Mouse (Mus musculus) midbrain, embryonic 13.5 days (tissue): ENCODE data around the gene Dexi. TPM values are rescaled to one million over a fixed set of nuclear protein-coding genes. Genes with fewer than 3 reads are reported as not detected.

Experiments
- ATAC-seq: fragments of 200-750 bp; cut with Nextera tagmentation; 2 replicates; pipeline ENCODE4 v1.8.0; 2017; ENCODE audit warnings: mild to moderate bottlenecking, moderate TSS enrichment, moderate library complexity
- H3K27ac ChIP-seq: fragments of 300-500 bp; sonication (generic); 2 replicates; pipeline ENCODE4 v1.5.1; 2015; ENCODE audit warnings: inconsistent platforms, mild to moderate bottlenecking, moderate library complexity
- H3K27me3 ChIP-seq: fragments of 300-500 bp; sonication (generic); 2 replicates; pipeline ENCODE4 v1.6.1; 2015; ENCODE audit warnings: mild to moderate bottlenecking, inconsistent platforms
- H3K36me3 ChIP-seq: fragments of 300-500 bp; sonication (generic); 2 replicates; pipeline ENCODE4 v1.6.1; 2015; ENCODE audit warnings: mild to moderate bottlenecking, inconsistent platforms
- H3K4me1 ChIP-seq: fragments of 300-500 bp; sonication (generic); replicated peaks from 2 replicates; pipeline ENCODE4 v1.6.1; 2015; ENCODE audit warnings: inconsistent platforms
- H3K4me2 ChIP-seq: fragments of 300-500 bp; sonication (generic); replicated peaks from 2 replicates; pipeline ENCODE4 v1.6.1; 2015; ENCODE audit warnings: moderate library complexity, mild to moderate bottlenecking, inconsistent platforms
- H3K4me3 ChIP-seq: fragments of 300-500 bp; sonication (generic); replicated peaks from 2 replicates; pipeline ENCODE4 v1.5.1; 2015; ENCODE audit warnings: mild to moderate bottlenecking, inconsistent platforms
- H3K9ac ChIP-seq: fragments of 300-500 bp; sonication (generic); replicated peaks from 2 replicates; pipeline ENCODE4 v1.6.1; 2015; ENCODE audit warnings: mild to moderate bottlenecking, inconsistent platforms
- H3K9me3 ChIP-seq: fragments of 300-500 bp; sonication (generic); 2 replicates; pipeline ENCODE4 v1.6.1; 2016; ENCODE audit warnings: mild to moderate bottlenecking, inconsistent platforms
- WGBS: fragments of 180-500 bp; shearing (Covaris S2); methylation state at CpG from one replicate; pipeline ENCODE4 v1.1.7; 2015; 5-methylcytosine and 5-hydroxymethylcytosine counted together
- polyA plus RNA-seq: library from polyadenylated mRNA; unstranded; fragments of >200 nt; fragmentation: Nextera tagmentation; extraction: Ambion mirVana; gene quantifications from 2 replicates; pipeline ENCODE4 v1.2.1, GENCODE M21; 2015

Gene Dexi
- polyA plus RNA-seq, 1 experiment from 2014 or later, result 18.2 TPM

DNA sequence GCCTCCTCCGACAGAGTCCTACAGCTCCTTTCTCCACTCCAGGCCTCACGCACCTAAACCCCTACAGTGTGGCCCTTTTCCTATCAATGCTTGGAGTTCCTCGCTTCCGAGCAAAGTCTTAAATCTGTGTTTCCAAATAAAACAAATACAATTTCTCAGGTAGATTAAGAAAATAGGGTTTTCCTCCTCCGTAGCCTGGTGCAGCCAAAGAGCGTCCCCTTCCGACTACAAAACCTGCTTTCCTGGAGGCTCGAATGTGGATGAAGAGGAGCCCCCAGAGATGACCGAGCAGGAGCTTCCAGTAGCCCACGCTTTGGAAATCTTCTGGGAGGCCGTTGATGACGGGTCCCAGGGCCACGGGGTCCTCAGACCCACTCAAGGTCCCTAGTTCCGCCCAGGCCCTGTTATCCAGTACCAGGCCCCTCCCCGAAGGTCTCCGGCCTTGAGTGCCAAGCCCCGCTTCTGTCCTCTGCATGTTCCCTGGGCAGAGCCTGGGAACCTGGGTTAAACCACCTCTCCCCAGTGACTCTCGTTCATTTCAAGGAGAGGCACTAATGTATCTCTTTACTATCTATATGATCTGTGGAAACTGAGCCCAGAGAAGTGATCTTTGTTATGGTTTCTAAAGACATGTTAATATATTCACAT, 52.2 kb downstream of the Dexi start:
- no peak for ATAC-seq

DNA sequence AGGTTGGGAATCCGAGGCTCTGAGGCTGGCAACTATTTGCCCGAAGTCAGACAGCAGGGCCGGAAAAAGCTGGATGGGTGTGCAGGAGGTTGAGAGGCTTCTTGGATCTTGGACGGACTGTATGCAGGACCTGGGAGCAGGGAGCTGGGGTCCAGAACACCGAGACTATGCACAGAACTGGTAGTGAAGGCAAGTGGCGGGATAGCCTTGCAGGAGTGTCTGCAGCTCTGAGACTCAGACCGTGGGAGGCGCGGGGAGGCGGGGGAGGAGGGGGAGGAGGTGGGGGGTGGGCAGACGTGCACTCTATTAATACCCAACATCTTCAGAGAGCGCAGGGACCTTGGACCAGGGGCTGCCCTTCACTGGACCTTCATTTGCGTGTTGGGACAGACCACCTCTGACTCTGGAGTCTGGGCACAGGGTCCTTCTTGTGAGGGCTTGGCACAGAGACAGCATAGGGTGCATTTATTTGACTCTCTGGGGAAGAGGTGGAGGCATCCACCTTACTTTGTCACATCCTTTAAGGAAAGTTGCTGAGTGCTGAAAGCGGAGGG, 52.9 kb downstream of the Dexi start:
- Histone ChIP-seq H3K9me3 (no peaks in the 10 kb centered on the region), H3K36me3 (no peaks in the 10 kb centered on the region), H3K4me2 (peak overlapping the region; percentile 35), H3K4me3 (no peak overlapping the region), H3K27ac (no peak overlapping the region), H3K4me1 (peaks cover 7% of the 10 kb centered on the region; the same call in 1 of the 2 replicates), H3K27me3 (peaks cover 4% of the 10 kb centered on the region; the same call in 1 of the 2 replicates), H3K9ac (peak overlapping the region; percentile 25; the same call in 1 of the 2 replicates)
- WGBS, result 17% methylated on average over 14 of the region's 14 CpGs
- no peak for ATAC-seq

More for the DNA sequence above, 52.2 kb downstream of the Dexi start:
- WGBS, result 81% methylated on average over 18 of the region's 18 CpGs
- no peak overlapping the region for H3K27ac ChIP-seq
- peaks cover 7% of the 10 kb centered on the region; the same call in 1 of the 2 replicates for H3K4me1 ChIP-seq
- no peaks in the 10 kb centered on the region for H3K9me3 ChIP-seq
- peaks cover 4% of the 10 kb centered on the region; the same call in 1 of the 2 replicates for H3K27me3 ChIP-seq
- H3K36me3 ChIP-seq, result no peaks in the 10 kb centered on the region
- H3K4me3 ChIP-seq, result no peak overlapping the region
- H3K9ac ChIP-seq, result no peak overlapping the region
- no peak overlapping the region for H3K4me2 ChIP-seq

DNA sequence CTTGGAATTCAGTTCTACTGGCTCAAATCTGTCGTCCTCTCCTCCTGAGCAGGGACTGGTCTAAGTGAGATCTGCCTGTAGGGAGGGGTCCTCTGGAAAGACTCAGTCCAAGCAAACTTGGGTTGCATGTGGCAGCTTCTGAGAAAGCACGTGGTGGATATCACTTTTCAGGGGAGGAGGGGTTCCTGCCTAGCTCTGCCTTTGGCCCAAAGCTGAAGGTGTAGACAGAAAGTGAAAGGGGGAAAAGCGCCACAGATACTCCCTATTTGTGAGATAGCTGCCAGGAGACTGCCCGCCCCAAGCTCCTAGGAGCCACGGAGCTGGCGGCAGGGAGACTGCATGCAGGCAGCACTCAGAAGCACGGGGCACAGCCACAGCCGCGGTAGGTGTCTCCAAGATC, 53.4 kb downstream of the Dexi start:
- no peak overlapping the region for H3K27ac ChIP-seq
- no peak for ATAC-seq
- peak overlapping the region; percentile 35 for H3K4me2 ChIP-seq
- WGBS, result 9% methylated on average over 9 of the region's 9 CpGs
- no peaks in the 10 kb centered on the region for H3K36me3 ChIP-seq
- peaks cover 7% of the 10 kb centered on the region; the same call in 1 of the 2 replicates for H3K4me1 ChIP-seq
- peaks cover 4% of the 10 kb centered on the region; the same call in 1 of the 2 replicates for H3K27me3 ChIP-seq
- no peak overlapping the region for H3K4me3 ChIP-seq
- no peaks in the 10 kb centered on the region for H3K9me3 ChIP-seq
- peak overlapping the region; percentile 25; the same call in 1 of the 2 replicates for H3K9ac ChIP-seq

DNA sequence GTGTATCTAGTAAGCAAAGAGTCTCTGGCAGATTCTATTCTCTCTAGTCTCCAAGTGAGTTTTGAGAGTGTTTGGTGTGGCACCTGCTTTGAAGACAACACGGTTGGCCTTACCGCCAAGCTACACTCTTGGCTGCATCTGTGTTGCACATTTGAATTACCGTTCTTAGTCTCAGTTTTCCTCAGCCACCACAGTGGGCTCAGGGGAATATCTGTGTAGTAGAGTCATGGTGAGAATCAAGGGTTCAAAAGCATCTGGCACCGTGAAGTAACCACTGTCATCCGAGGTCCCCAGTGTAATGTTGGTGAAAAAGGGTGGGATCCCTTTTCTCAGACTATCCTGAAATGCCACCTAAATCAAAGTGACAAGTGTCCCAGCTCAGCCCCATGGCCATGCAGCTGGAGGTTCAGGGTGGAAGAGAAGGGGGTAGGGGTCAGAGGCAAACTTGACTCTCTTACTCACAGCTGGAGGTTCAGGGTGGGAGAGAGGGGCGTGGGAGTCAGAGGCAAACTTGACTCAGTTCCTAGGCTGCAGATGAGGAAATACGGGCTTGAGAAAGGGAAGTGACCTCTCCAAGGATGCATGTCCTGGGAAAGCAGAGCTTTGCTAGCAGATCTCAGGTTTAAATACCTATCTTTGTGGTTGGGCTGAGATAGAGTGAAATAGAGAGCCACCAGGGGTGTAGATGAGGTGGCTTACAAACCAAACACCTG, 53.9 kb downstream of the Dexi start:
- Histone ChIP-seq H3K4me3 (no peak overlapping the region), H3K9ac (no peak overlapping the region), H3K9me3 (no peaks in the 10 kb centered on the region), H3K4me1 (peaks cover 7% of the 10 kb centered on the region; the same call in 1 of the 2 replicates), H3K4me2 (no peak overlapping the region), H3K27ac (no peak overlapping the region), H3K36me3 (no peaks in the 10 kb centered on the region), H3K27me3 (peaks cover 4% of the 10 kb centered on the region; the same call in 1 of the 2 replicates)
- no peak for ATAC-seq
- 87% methylated on average over 7 of the region's 7 CpGs for WGBS

DNA sequence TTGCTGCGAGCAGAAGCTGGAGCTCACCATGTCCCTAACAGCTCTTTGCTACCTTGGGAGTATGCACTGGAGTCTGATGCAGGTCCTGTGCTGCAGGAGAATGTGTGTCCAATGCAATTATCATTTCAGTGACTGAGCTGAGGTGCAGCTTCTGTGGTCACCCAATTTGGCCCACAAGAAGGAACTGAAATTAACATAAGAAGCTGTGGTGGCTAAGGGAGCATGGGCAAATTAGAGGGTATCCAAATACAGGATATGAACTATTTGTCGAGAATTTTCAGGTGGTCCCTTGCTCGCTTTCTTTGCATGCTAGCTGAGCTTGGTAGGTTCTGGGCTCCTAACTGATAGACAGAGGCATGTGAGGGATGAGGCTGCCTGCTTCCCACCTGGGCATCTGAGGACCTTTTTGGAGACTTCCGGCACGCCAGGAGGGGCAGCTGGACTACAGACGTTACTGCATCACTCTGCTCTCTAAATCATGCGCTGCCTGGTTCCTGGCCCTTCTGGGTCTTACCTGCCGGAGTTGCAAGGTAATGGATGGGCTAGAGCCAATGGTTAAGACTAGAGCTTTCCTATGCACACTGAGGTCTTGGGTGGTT, 54.9 kb downstream of the Dexi start:
- Histone ChIP-seq H3K4me2 (no peak overlapping the region), H3K4me3 (no peak overlapping the region), H3K27me3 (peaks cover 4% of the 10 kb centered on the region; the same call in 1 of the 2 replicates), H3K36me3 (no peaks in the 10 kb centered on the region), H3K4me1 (peaks cover 7% of the 10 kb centered on the region; the same call in 1 of the 2 replicates), H3K9ac (no peak overlapping the region), H3K27ac (no peak overlapping the region), H3K9me3 (no peaks in the 10 kb centered on the region)
- no peak for ATAC-seq
- WGBS, result 88% methylated on average over 8 of the region's 8 CpGs

DNA sequence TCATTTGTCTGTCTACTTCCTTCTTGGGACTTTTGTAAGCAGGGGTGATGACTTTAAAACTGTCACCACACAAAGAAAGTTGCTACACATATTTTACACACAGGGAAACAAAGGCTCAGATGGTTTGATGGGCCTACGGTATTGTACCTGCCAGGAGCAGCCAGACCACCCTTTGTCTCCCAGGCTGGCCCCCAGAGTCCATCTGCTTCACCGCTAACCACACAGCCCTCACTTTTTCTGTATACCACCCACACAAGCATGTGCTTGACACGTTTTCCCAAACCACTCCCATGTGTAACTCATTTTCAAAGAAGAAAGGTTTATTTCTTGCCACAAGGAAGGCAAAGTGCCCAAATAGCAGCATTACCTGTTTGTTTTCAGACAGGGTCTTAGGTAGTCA, 55.9 kb downstream of the Dexi start:
- Histone ChIP-seq H3K36me3 (no peaks in the 10 kb centered on the region), H3K27ac (no peak overlapping the region), H3K4me2 (no peak overlapping the region), H3K9me3 (no peaks in the 10 kb centered on the region), H3K4me3 (no peak overlapping the region), H3K9ac (no peak overlapping the region), H3K4me1 (peaks cover 7% of the 10 kb centered on the region; the same call in 1 of the 2 replicates), H3K27me3 (peaks cover 4% of the 10 kb centered on the region; the same call in 1 of the 2 replicates)
- WGBS, result 79% methylated on average over 3 of the region's 3 CpGs
- no peak for ATAC-seq

DNA sequence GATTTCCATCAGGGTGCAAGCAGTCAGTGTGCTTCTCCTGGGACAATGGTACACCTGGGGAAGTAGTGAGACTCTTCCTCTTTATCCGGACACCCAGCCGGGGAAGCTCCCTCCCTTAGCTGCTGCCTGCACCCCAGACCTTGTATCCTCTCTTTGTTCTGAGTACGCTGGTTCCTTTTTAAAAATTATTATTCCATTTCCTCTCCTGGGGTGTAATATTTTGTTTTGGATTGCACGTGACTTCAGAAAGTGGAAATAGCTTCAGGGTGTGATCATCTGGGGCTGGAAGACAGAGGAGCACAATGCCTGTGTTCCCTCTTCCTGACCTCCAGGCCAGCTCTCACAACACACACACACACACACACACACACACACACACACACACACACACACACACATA, 60.5 kb downstream of the Dexi start:
- Histone ChIP-seq H3K4me3 (no peak overlapping the region), H3K4me2 (no peak overlapping the region), H3K9ac (no peak overlapping the region), H3K36me3 (no peaks in the 10 kb centered on the region), H3K9me3 (no peaks in the 10 kb centered on the region), H3K4me1 (no peaks in the 10 kb centered on the region), H3K27ac (no peak overlapping the region), H3K27me3 (no peaks in the 10 kb centered on the region)
- no peak for ATAC-seq
- WGBS, result 64% methylated on average over 4 of the region's 4 CpGs

DNA sequence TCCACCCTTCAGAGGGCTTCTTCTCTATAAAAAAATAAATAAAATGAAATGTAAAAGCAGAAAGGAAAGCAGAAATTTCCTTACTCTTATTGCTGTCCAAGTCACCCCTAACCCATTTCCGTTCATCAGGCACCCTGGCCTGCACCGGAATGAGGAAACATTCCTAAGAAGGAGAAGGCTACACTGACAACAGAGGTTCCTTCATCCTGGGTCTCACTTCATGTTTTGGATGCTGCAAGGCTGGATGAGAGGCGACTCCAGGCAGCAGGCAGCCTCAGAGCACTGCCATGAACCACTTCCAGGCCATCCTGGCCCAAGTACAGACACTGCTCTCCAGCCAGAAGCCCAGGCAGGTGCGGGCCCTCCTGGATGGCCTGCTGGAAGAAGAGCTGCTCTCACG, 63.0 kb downstream of the Dexi start, which contains the start of gene Ciita:
Gene Ciita (plus strand): TSS at position 203 of the 400 bp plus-strand sequence.
- Histone ChIP-seq H3K27ac (no peak within 1 kb of the TSS), H3K36me3 (no peaks in the 10 kb centered on the region), H3K4me3 (no peak within 1 kb of the TSS), H3K9me3 (no peaks in the 10 kb centered on the region), H3K4me1 (no peaks in the 10 kb centered on the region), H3K27me3 (no peaks in the 10 kb centered on the region), H3K9ac (no peak within 1 kb of the TSS), H3K4me2 (no peak within 1 kb of the TSS)
- no peak for ATAC-seq
- WGBS, result 84% methylated on average over 5 of the region's 5 CpGs

DNA sequence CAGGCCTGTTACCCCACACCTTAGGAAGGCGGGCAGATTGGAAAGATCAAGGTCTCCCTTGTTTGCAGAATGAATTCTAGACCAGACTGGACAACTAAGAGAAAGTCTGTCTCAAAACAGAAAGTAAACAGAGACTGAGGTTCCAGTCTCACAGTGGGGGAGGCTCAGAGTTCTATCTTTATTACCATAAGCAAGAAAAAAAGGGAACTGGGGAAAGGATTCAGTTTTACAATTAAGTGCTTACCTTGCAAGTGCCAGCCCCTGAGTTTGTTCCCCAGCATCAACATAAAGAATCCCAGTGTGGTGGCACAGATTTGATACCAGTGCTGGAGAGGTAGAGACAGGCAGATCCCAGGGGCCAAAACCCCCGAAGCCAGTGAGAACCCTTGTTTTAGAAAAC, 66.9 kb downstream of the Dexi start:
- Histone ChIP-seq H3K4me1 (no peaks in the 10 kb centered on the region), H3K27me3 (no peaks in the 10 kb centered on the region), H3K4me2 (no peak overlapping the region), H3K4me3 (no peak overlapping the region), H3K9me3 (no peaks in the 10 kb centered on the region), H3K9ac (no peak overlapping the region), H3K27ac (no peak overlapping the region), H3K36me3 (no peaks in the 10 kb centered on the region)
- 74% methylated on average over 2 of the region's 2 CpGs for WGBS
- no peak for ATAC-seq

DNA sequence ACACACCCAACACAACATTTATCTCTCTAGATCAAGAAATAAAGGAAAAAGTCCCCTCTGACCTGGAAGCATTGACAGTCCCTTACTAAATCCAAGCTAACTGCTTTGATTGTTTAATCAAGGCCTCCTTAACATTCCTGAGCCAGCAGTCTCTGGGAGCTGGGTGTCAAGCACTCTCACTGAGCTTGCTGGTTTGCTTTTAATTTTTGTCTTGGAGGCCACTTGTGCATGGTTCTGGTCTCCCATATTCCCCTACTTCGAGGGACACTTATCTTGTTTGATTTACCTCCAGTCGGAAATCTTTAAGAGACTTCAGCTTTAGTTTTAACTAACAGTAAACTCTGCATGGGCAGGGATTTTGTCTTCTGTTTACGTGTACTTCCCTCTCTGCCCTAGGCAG, 67.9 kb downstream of the Dexi start:
- Histone ChIP-seq H3K27ac (no peak overlapping the region), H3K36me3 (no peaks in the 10 kb centered on the region), H3K9ac (no peak overlapping the region), H3K4me2 (no peak overlapping the region), H3K4me1 (no peaks in the 10 kb centered on the region), H3K4me3 (no peak overlapping the region), H3K27me3 (no peaks in the 10 kb centered on the region), H3K9me3 (no peaks in the 10 kb centered on the region)
- ATAC-seq, result no peak
- 81% methylated on average over 3 of the region's 3 CpGs for WGBS

DNA sequence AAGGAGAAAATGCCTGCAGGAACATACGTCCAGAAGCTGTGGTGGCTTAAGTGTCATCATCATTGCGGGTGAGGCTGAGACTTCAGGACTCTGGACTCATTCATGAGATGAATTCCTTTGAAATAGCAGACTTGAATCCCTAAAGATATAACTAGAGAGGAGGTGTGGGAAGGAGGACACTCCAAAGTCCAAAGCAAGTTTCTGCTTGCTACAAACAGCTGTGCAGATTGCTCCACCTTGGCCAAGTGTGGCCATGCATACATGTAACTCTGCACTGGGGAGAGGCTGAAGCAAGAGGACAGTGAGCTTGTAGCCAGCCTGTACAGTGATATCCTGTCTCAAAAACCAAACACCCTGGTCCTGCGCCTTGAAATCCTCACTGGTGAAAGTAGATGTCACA, 70.9 kb downstream of the Dexi start:
- Histone ChIP-seq H3K4me1 (no peaks in the 10 kb centered on the region), H3K27ac (no peak overlapping the region), H3K9ac (no peak overlapping the region), H3K36me3 (no peaks in the 10 kb centered on the region), H3K9me3 (no peaks in the 10 kb centered on the region), H3K4me2 (no peak overlapping the region), H3K27me3 (no peaks in the 10 kb centered on the region), H3K4me3 (no peak overlapping the region)
- no peak for ATAC-seq
- 93% methylated on average over 3 of the region's 3 CpGs for WGBS

DNA sequence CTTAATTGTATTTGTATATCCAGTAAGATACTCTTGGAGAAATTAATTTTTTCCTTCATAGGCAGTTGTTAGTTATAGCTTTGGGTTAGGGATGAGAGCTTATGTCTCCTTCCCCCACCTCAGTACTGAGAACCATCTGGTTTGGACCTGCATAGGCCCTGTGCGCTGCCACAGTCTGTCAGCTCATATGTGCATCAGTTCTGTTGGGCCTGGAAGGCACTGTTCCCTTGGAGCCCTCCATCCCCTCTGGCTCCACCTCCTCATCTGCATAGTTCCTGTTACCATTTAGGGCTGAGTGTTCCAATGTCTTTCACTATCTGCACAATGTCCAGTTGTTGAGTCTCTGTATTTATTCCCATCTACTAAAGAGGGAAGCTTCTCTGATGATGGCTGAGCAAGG, 74.7 kb downstream of the Dexi start:
- H3K4me3 ChIP-seq, result no peak overlapping the region
- no peaks in the 10 kb centered on the region for H3K4me1 ChIP-seq
- H3K27ac ChIP-seq, result no peak overlapping the region
- H3K27me3 ChIP-seq, result no peaks in the 10 kb centered on the region
- H3K9me3 ChIP-seq, result no peaks in the 10 kb centered on the region
- H3K36me3 ChIP-seq, result no peaks in the 10 kb centered on the region
- no peak overlapping the region for H3K9ac ChIP-seq
- WGBS, result 50% methylated on average over 1 of the region's 1 CpGs
- ATAC-seq, result no peak
- H3K4me2 ChIP-seq, result no peak overlapping the region
